Mouse (Mus musculus): ENCODE measurements around the gene Pbxip1. TPM values are rescaled to one million over a fixed set of nuclear protein-coding genes. Genes with fewer than 3 reads are reported as not detected.
A peak's percentile ranks its signal among the peaks of the same experiment; 100 is the strongest.
"Not testable (repeated sequence)": the region's sequence is repeated elsewhere in the genome, so short reads cannot be mapped to it uniquely, and the experiment has no call there.

The Pbxip1 gene
- polyA plus RNA-seq, 1 experiment from 2014 or later, result 10.2 TPM

- Histone ChIP-seq H3K36me3 (ENCODE audit: poor library complexity, severe bottlenecking) (peaks cover 13% of the 10 kb centered on the region), H3K4me1 (peaks cover 32% of the 10 kb centered on the region), H3K4me3 (no peak overlapping the region), H3K27me3 (no peaks in the 10 kb centered on the region), H3K9ac (no peak overlapping the region), H3K9me3 (replicated peaks) (no peaks in the 10 kb centered on the region), H3K27ac (no peak overlapping the region), H3K4me2 (peak overlapping the region; percentile 91)
- ATAC-seq, result no peak
- 74% methylated on average over 6 of the region's 6 CpGs for WGBS
Measured at GRCm38 (mm10) chr3:89422556-89423205, 13.8 kb upstream of the Pbxip1 start.

- Histone ChIP-seq H3K27me3 (no peaks in the 10 kb centered on the region), H3K9me3 (replicated peaks) (no peaks in the 10 kb centered on the region), H3K36me3 (ENCODE audit: poor library complexity, severe bottlenecking) (peaks cover 19% of the 10 kb centered on the region), H3K4me1 (peaks cover 25% of the 10 kb centered on the region), H3K4me2 (no peak overlapping the region), H3K27ac (no peak overlapping the region), H3K9ac (no peak overlapping the region), H3K4me3 (no peak overlapping the region)
- 87% methylated on average over 5 of the region's 5 CpGs for WGBS
- ATAC-seq, result no peak
Measured at GRCm38 (mm10) chr3:89424416-89425140, 11.9 kb upstream of the Pbxip1 start.

DNA sequence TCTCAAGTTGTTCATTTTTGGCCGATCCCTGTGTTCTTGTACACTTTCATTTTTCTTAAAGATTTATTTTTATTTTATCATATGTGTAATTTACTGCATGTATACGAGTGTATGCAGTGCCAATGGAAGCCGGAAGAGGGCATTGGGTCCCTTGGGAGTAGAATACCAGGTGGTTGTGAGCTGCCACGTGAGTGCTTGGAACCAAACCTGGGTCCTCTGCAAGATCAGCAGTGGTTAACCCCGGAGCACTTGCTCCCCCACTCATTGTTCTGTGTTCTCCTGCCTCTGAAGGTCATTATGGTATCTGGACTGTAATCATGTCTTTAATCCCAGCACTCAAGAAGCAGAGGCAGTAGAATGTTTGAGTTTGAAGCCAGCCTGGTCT, 11.4 kb upstream of the Pbxip1 start:
- no peak overlapping the region for H3K27ac ChIP-seq
- H3K9me3 ChIP-seq (replicated peaks), result no peaks in the 10 kb centered on the region
- WGBS, result 90% methylated on average over 5 of the region's 5 CpGs
- peaks cover 19% of the 10 kb centered on the region for H3K36me3 ChIP-seq (ENCODE audit: poor library complexity, severe bottlenecking)
- H3K9ac ChIP-seq, result no peak overlapping the region
- no peak overlapping the region for H3K4me2 ChIP-seq
- no peak for ATAC-seq
- no peak overlapping the region for H3K4me3 ChIP-seq
- peaks cover 20% of the 10 kb centered on the region for H3K4me1 ChIP-seq
- H3K27me3 ChIP-seq, result no peaks in the 10 kb centered on the region

- no peaks in the 10 kb centered on the region for H3K27me3 ChIP-seq
- 93% methylated on average over 4 of the region's 4 CpGs for WGBS
- H3K9me3 ChIP-seq (replicated peaks), result no peaks in the 10 kb centered on the region
- H3K27ac ChIP-seq, result no peak overlapping the region
- no peak for ATAC-seq
- H3K9ac ChIP-seq, result no peak overlapping the region
- H3K4me1 ChIP-seq, result peaks cover 18% of the 10 kb centered on the region
- H3K36me3 ChIP-seq (ENCODE audit: poor library complexity, severe bottlenecking), result peaks cover 19% of the 10 kb centered on the region
- H3K4me3 ChIP-seq, result no peak overlapping the region
- H3K4me2 ChIP-seq, result no peak overlapping the region
Measured at GRCm38 (mm10) chr3:89425876-89426275, 10.6 kb upstream of the Pbxip1 start.

DNA sequence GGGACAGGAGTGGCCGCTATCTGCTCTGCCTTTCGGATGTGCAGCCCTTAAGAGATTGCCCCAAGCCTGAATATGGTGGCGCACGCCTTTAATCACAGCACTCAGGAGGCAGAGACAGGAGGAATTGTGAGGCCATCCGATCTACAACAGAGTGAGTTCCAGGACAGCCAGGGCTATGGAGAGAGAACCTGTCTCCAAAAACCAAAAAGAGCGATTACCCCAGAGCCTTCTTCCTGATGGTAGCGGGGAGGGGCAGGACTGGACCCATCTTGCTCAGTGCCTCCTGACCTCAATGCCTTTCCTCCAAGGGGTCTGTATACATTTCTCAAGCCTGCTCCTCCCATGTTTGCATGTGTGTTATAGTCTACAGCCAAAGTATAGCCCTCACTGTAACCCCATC, 7.5 kb upstream of the Pbxip1 start:
- Histone ChIP-seq H3K4me1 (peaks cover 18% of the 10 kb centered on the region), H3K36me3 (ENCODE audit: poor library complexity, severe bottlenecking) (peaks cover 38% of the 10 kb centered on the region)
- not testable (repeated sequence) for H3K9me3 ChIP-seq (replicated peaks); H3K4me3 ChIP-seq; H3K9ac ChIP-seq; H3K4me2 ChIP-seq; H3K27me3 ChIP-seq; ATAC-seq; H3K27ac ChIP-seq
- WGBS, result 90% methylated on average over 7 of the region's 7 CpGs

GRCm38 (mm10) chr3:89430171-89431159, 6.0 kb upstream of the Pbxip1 start, which contains the start of gene Pygo2:
Gene Pygo2 (plus strand): TSS chr3:89430214.
- WGBS, result 2% methylated on average over 66 of the region's 68 CpGs
- peak within 1 kb of the TSS; percentile 81 for H3K27ac ChIP-seq
- peaks cover 46% of the 10 kb centered on the region for H3K36me3 ChIP-seq (ENCODE audit: poor library complexity, severe bottlenecking)
- peak; percentile 98 for ATAC-seq
- H3K9me3 ChIP-seq (replicated peaks), result no peaks in the 10 kb centered on the region
- H3K4me2 ChIP-seq, result peak within 1 kb of the TSS; percentile 94
- peak within 1 kb of the TSS; percentile 100 for H3K4me3 ChIP-seq
- H3K4me1 ChIP-seq, result peaks cover 30% of the 10 kb centered on the region
- H3K27me3 ChIP-seq, result no peaks in the 10 kb centered on the region
- H3K9ac ChIP-seq, result peak within 1 kb of the TSS; percentile 97

GRCm38 (mm10) chr3:89432606-89433005, 3.9 kb upstream of the Pbxip1 start:
- Histone ChIP-seq H3K9me3 (replicated peaks) (no peaks in the 10 kb centered on the region), H3K4me2 (no peak overlapping the region), H3K36me3 (ENCODE audit: poor library complexity, severe bottlenecking) (peaks cover 34% of the 10 kb centered on the region), H3K27ac (no peak overlapping the region), H3K27me3 (no peaks in the 10 kb centered on the region), H3K4me3 (no peak overlapping the region), H3K9ac (no peak overlapping the region), H3K4me1 (peaks cover 46% of the 10 kb centered on the region)
- 92% methylated on average over 8 of the region's 8 CpGs for WGBS
- ATAC-seq, result no peak

DNA sequence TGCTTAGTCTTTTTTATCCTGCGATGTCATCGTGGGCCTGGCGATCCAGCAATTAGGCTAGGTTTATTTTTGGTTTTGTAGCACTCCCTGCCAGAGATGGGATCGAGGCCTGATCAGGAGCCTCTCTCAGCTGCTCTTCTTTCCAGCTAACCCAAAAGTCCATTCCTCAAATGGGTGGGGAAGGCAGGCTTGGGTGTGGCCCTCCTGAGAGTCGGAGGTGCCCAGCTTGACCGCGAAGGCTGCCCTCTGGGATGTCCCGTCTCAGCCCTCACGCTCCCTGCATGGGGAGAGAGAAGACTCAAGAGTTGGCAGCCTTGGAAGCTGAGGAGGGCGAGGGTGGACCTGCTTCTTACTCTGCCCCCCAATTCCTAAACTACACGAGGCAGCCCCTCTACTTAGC, 2.0 kb upstream of the Pbxip1 start:
- ATAC-seq, result no peak
- no peak overlapping the region for H3K9ac ChIP-seq
- peak overlapping the region; percentile 32; the same call in 1 of the 2 replicates for H3K27ac ChIP-seq

DNA sequence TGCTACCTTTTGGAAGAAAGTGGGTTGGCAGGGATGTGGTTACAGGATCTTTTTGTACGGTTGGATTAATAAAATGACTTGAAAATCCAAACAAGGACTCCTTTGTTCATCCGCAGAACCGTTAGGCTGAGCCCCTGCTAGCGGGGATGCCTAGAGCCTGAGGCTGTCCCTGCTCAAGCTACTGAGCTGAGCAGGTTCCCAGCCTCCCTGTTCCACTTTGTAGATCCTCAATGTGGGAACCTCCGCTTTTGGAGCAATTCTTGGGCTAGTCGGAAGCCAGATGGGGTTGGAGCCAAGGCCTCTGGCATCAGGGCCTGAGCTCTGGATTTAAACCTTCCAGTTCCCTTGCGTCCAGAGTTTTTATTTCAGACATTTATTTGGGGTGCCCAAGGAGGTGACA, 1.5 kb upstream of the Pbxip1 start:
- no peaks in the 10 kb centered on the region for H3K9me3 ChIP-seq (replicated peaks)

More for the DNA sequence above, 2.0 kb upstream of the Pbxip1 start:
- H3K4me2 ChIP-seq, result no peak overlapping the region
- 78% methylated on average over 11 of the region's 11 CpGs for WGBS
- H3K4me1 ChIP-seq, result peaks cover 49% of the 10 kb centered on the region
- peaks cover 27% of the 10 kb centered on the region for H3K36me3 ChIP-seq (ENCODE audit: poor library complexity, severe bottlenecking)
- no peak overlapping the region for H3K4me3 ChIP-seq
- H3K27me3 ChIP-seq, result no peaks in the 10 kb centered on the region
- no peaks in the 10 kb centered on the region for H3K9me3 ChIP-seq (replicated peaks)

DNA sequence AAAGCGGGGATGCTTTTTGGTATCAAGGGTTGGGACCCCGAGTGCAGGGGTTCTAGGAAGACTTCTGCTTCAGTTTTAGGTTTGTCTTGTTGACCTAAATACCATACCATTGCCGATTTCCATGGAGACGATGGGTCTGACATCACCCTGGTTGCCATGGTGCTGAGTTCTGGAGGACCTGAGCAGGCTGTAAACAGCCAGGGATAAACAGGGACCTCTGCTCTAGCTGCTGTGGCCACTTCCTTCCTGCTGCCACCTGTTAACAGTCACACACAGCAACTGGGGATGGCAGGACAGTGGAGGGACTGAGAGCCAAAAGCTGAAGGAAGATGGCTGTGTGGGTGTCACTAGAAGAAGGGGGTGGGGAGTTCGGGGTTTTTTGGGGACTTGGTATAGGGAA, 763 bp downstream of the Pbxip1 start:
- Histone ChIP-seq H3K4me1 (peaks cover 33% of the 10 kb centered on the region), H3K9me3 (replicated peaks) (no peaks in the 10 kb centered on the region), H3K4me3 (peak overlapping the region; percentile 37), H3K9ac (peak overlapping the region; percentile 61), H3K4me2 (peak overlapping the region; percentile 63), H3K36me3 (ENCODE audit: poor library complexity, severe bottlenecking) (peaks cover 25% of the 10 kb centered on the region), H3K27ac (no peak overlapping the region), H3K27me3 (no peaks in the 10 kb centered on the region)
- 21% methylated on average over 5 of the region's 5 CpGs for WGBS
- peak; percentile 34; the same call in 1 of the 2 replicates for ATAC-seq

More for the DNA sequence above, 1.5 kb upstream of the Pbxip1 start:
- no peaks in the 10 kb centered on the region for H3K27me3 ChIP-seq
- H3K36me3 ChIP-seq (ENCODE audit: poor library complexity, severe bottlenecking), result peaks cover 27% of the 10 kb centered on the region
- WGBS, result 54% methylated on average over 7 of the region's 7 CpGs
- no peak overlapping the region for H3K9ac ChIP-seq
- ATAC-seq, result no peak
- no peak overlapping the region for H3K4me3 ChIP-seq
- peaks cover 49% of the 10 kb centered on the region for H3K4me1 ChIP-seq
- H3K27ac ChIP-seq, result peak overlapping the region; percentile 63
- no peak overlapping the region for H3K4me2 ChIP-seq

GRCm38 (mm10) chr3:89440691-89441090, 4.2 kb downstream of the Pbxip1 start:
- Histone ChIP-seq H3K9ac (no peak overlapping the region), H3K4me1 (peaks cover 19% of the 10 kb centered on the region), H3K4me3 (no peak overlapping the region), H3K9me3 (replicated peaks) (no peaks in the 10 kb centered on the region), H3K27me3 (no peaks in the 10 kb centered on the region), H3K4me2 (no peak overlapping the region), H3K36me3 (ENCODE audit: poor library complexity, severe bottlenecking) (peaks cover 3% of the 10 kb centered on the region; the same call in 1 of the 2 replicates), H3K27ac (no peak overlapping the region)
- WGBS, result 100% methylated on average over 2 of the region's 2 CpGs
- no peak for ATAC-seq
